Mouse (Mus musculus): Measurements from ENCODE around the gene Prkce.

DNA sequence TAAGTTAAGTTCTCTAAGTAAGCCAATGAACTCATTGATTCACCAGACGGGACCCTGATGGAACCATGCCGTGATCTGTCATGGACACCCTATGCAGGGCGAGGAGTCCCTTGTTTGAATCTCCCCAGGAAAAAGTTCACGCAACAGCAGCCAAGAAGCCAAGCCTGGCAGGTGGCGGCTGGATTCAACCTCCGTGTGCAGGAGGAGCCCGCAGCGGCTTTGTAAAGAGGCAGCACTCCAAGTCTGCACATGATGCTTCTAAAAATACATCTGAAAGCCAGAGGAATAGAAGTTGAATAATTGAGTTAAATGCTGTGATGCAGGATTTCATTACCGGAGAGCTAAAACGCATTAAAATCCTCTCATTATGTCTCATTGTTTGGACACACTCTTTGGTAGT lies 199.3 kb downstream of the Prkce start:
- TF ChIP-seq CTCF (IDR thresholded peaks at IDR 0.05; ENCODE audit: low read depth) (no peak), EP300 (IDR thresholded peaks at IDR 0.05; ENCODE audit: low read depth) (no peak)
